Mouse (Mus musculus) lung, postnatal 4 days (tissue): ENCODE results near the gene Astn2.

ENCODE experiments used
- DNase-seq, 2 experiments: peaks; one replicate each; pipeline ENCODE4 v3.0.0; 2021

The Astn2 gene

GRCm38 (mm10) chr4:65508101-65508500 is 896.3 kb downstream of the Astn2 start:
- no peak for DNase-seq

GRCm38 (mm10) chr4:65506870-65507269 is 897.5 kb downstream of the Astn2 start:
- no peak for DNase-seq

- peak; percentile 82 to 88 for DNase-seq
Observed at GRCm38 (mm10) chr4:65496463-65496834, 908.0 kb downstream of the Astn2 start.

GRCm38 (mm10) chr4:65495705-65496462 is 908.5 kb downstream of the Astn2 start:
- no peak for DNase-seq

GRCm38 (mm10) chr4:65491541-65491940 is 912.9 kb downstream of the Astn2 start:
- DNase-seq = no peak

- DNase-seq = no peak
Observed at GRCm38 (mm10) chr4:65489711-65490110, 914.7 kb downstream of the Astn2 start.

GRCm38 (mm10) chr4:65481632-65482031 is 922.8 kb downstream of the Astn2 start:
- peak in 1 of 2 experiments; percentile 30 for DNase-seq

- DNase-seq = peak; percentile 29 to 60
Observed at GRCm38 (mm10) chr4:65477106-65477505, 927.3 kb downstream of the Astn2 start.

GRCm38 (mm10) chr4:65475925-65476560 is 928.4 kb downstream of the Astn2 start:
- DNase-seq = no peak

GRCm38 (mm10) chr4:65473141-65473540 is 931.3 kb downstream of the Astn2 start:
- no peak for DNase-seq

GRCm38 (mm10) chr4:65449171-65449570 is 955.2 kb downstream of the Astn2 start:
- DNase-seq = no peak

GRCm38 (mm10) chr4:65441746-65442145 is 962.7 kb downstream of the Astn2 start:
- DNase-seq = no peak

GRCm38 (mm10) chr4:65430804-65431203 is 973.6 kb downstream of the Astn2 start:
- DNase-seq = peak in 1 of 2 experiments; percentile 29

- no peak for DNase-seq
Observed at GRCm38 (mm10) chr4:65427480-65427879, 976.9 kb downstream of the Astn2 start.

- no peak for DNase-seq
Observed at GRCm38 (mm10) chr4:65426437-65426836, 978.0 kb downstream of the Astn2 start.

- no peak for DNase-seq
Observed at GRCm38 (mm10) chr4:65423068-65423625, 981.3 kb downstream of the Astn2 start.

- no peak for DNase-seq
Observed at GRCm38 (mm10) chr4:65421272-65421671, 983.1 kb downstream of the Astn2 start.

GRCm38 (mm10) chr4:65420511-65420931 is 983.9 kb downstream of the Astn2 start:
- peak; percentile 70 to 88 for DNase-seq

GRCm38 (mm10) chr4:65415507-65415906 is 988.9 kb downstream of the Astn2 start:
- no peak for DNase-seq

GRCm38 (mm10) chr4:65402836-65403634 is 1001.4 kb downstream of the Astn2 start:
- DNase-seq = no peak

- DNase-seq = no peak
Observed at GRCm38 (mm10) chr4:65402286-65402685, 1002.1 kb downstream of the Astn2 start.

- DNase-seq = peak; percentile 23 to 25
Observed at GRCm38 (mm10) chr4:65399457-65399856, 1005.0 kb downstream of the Astn2 start.

GRCm38 (mm10) chr4:65396806-65397205 is 1007.6 kb downstream of the Astn2 start:
- DNase-seq = no peak
